Mouse (Mus musculus) spleen, adult 2 months (tissue): ENCODE results near the gene Il27ra.

ENCODE experiments used
- CTCF ChIP-seq: fragments of 200-500 bp; IDR thresholded peaks from 2 replicates; pipeline ENCODE4 v1.5.1; 2011; ENCODE audit warnings: mild to moderate bottlenecking, inconsistent platforms; ENCODE audit not compliant: insufficient read depth, insufficient read length, insufficient replicate concordance; ENCODE audit errors: extremely low read depth
- POLR2A ChIP-seq: fragments of 200-500 bp; IDR thresholded peaks from 2 replicates; pipeline ENCODE4 v1.6.1; 2011; ENCODE audit warnings: low read depth, low read length, inconsistent platforms

- TF ChIP-seq POLR2A (no peak), CTCF (no peak)
Measured at GRCm38 (mm10) chr8:84046505-84046904, 4.1 kb upstream of the Il27ra start.
